1 mouse cellular context compared by ENCODE assay signal in the genomic region with DNA sequence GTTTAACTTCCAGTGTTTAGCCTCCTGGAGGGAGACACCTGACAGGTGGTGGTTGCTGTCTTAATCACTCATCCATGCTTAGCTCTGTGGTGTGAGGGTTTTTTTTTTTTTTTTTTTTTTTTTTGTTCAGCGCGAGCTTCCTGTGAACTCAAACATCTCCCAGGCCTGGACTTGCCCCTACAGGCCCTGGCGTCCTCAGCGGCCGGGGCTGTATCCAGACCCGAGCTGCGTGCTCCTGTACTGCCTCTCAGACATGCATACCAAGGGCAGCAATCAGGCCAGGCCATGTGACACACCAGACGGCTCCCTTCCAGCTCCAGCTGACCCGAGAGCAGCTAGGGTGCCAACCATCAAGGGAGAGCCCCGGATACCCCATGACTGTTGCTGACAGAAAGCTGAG.
TF ChIP-seq lines count a peak whose summit lies in the region.

No protein-coding gene starts in this region.

TF ChIP-seq in myocyte, 11 proteins besides CTCF, POLR2A, EP300 and RAD21:
- TF ChIP-seq USF1 (IDR thresholded peaks at IDR 0.05; ENCODE audit: low read depth) (peak; percentile 51), CEBPB (IDR thresholded peaks at IDR 0.05; ENCODE audit: insufficient read depth, poor library complexity, severe bottlenecking) (no peak), TCF3 (IDR thresholded peaks at IDR 0.05; ENCODE audit: insufficient read length, low read depth) (no peak), TCF12 (IDR thresholded peaks at IDR 0.05; ENCODE audit: insufficient read depth, poor library complexity, severe bottlenecking) (no peak), MYOG (IDR thresholded peaks at IDR 0.05; ENCODE audit: control insufficient read depth in 1 of 3, insufficient read depth in 1 of 3, insufficient read length in 2 of 3, low read depth in 2 of 3) (peak in 1 of 3 experiments; percentile 67), MYOD1 (IDR thresholded peaks at IDR 0.05; ENCODE audit: control insufficient read depth in 1 of 3, insufficient read length in 2 of 3, low read depth in 2 of 3) (peak in 1 of 3 experiments; percentile 26)
